Mouse (Mus musculus) monocyte, adult 5-6 weeks (primary cell): ENCODE results near the gene Mecom. TPM values are rescaled to one million over a fixed set of nuclear protein-coding genes. Genes with fewer than 3 reads are reported as not detected.
"Not testable (repeated sequence)": the region's sequence is repeated elsewhere in the genome, so short reads cannot be mapped to it uniquely, and the experiment has no call there.

ENCODE experiments used
- ATAC-seq: fragments of 153-309, 156-312 bp; replicated peaks from 2 replicates; pipeline ENCODE4 v1.8.0; 2017; ENCODE audit warnings: mild to moderate bottlenecking; ENCODE audit not compliant: low TSS enrichment, insufficient number of reproducible peaks, severe bottlenecking, poor library complexity, low FRiP score
- total RNA-seq: library from RNA; stranded (forward); fragments of 200-1000, 200-491, 200-594 nt; gene quantifications from 3 replicates; pipeline ENCODE4 v1.2.3, GENCODE M21; 2017

The Mecom gene
- total RNA-seq, 1 experiment from 2014 or later, result not detected

- ATAC-seq, result no peak
Observed at GRCm38 (mm10) chr3:30244401-30244871, 303.4 kb downstream of the Mecom start.

- ATAC-seq, result no peak
Observed at GRCm38 (mm10) chr3:30243776-30244275, 304.0 kb downstream of the Mecom start.

GRCm38 (mm10) chr3:30239416-30239815 is 308.4 kb downstream of the Mecom start:
- no peak for ATAC-seq

GRCm38 (mm10) chr3:30237493-30237892 is 310.3 kb downstream of the Mecom start:
- ATAC-seq, result no peak

- no peak for ATAC-seq
Observed at GRCm38 (mm10) chr3:30234018-30234417, 313.8 kb downstream of the Mecom start.

GRCm38 (mm10) chr3:30227964-30228670 is 319.7 kb downstream of the Mecom start:
- ATAC-seq, result no peak

GRCm38 (mm10) chr3:30226928-30227370 is 320.9 kb downstream of the Mecom start:
- ATAC-seq, result no peak

- ATAC-seq, result not testable (repeated sequence)
Observed at GRCm38 (mm10) chr3:30225200-30225599, 322.6 kb downstream of the Mecom start.

- no peak for ATAC-seq
Observed at GRCm38 (mm10) chr3:30220701-30221412, 327.0 kb downstream of the Mecom start.

GRCm38 (mm10) chr3:30219891-30220290 is 327.9 kb downstream of the Mecom start:
- ATAC-seq, result no peak

GRCm38 (mm10) chr3:30219190-30219884 is 328.5 kb downstream of the Mecom start:
- ATAC-seq, result no peak

GRCm38 (mm10) chr3:30214607-30215006 is 333.2 kb downstream of the Mecom start:
- ATAC-seq, result no peak

GRCm38 (mm10) chr3:30213540-30214170 is 334.2 kb downstream of the Mecom start:
- ATAC-seq, result no peak

GRCm38 (mm10) chr3:30212802-30213201 is 335.0 kb downstream of the Mecom start:
- ATAC-seq, result no peak

GRCm38 (mm10) chr3:30209131-30209530 is 338.7 kb downstream of the Mecom start:
- ATAC-seq, result no peak

GRCm38 (mm10) chr3:30207886-30208285 is 339.9 kb downstream of the Mecom start:
- no peak for ATAC-seq

- no peak for ATAC-seq
Observed at GRCm38 (mm10) chr3:30207431-30207830, 340.4 kb downstream of the Mecom start.

GRCm38 (mm10) chr3:30206123-30206522 is 341.7 kb downstream of the Mecom start:
- no peak for ATAC-seq

- no peak for ATAC-seq
Observed at GRCm38 (mm10) chr3:30203764-30204163, 344.0 kb downstream of the Mecom start.
